Mouse (Mus musculus) CH12.LX (cell line): ENCODE measurements around the gene 2310030G06Rik. TPM values are rescaled to one million over a fixed set of nuclear protein-coding genes. Genes with fewer than 3 reads are reported as not detected.

Source experiments
- DNase-seq: peaks from one replicate; pipeline ENCODE4 v3.0.0-alpha.2; 2013; ENCODE audit errors: extremely low read depth
- H3K27ac ChIP-seq: 2 replicates; pipeline ENCODE4 v1.5.1; 2012; ENCODE audit warnings: low read depth, mild to moderate bottlenecking, control low read depth, moderate library complexity; ENCODE audit not compliant: insufficient read depth
- H3K27me3 ChIP-seq: replicated peaks from 2 replicates; pipeline ENCODE3; 2012; ENCODE audit warnings: inconsistent platforms
- H3K36me3 ChIP-seq, 2 experiments: replicated peaks in 1 of 2; 2 replicates each; pipeline versions ENCODE3 to v1.6.1; 2012; ENCODE audit warnings: inconsistent platforms in 1 of 2, low read length in 1 of 2, mild to moderate bottlenecking in 1 of 2, mixed read lengths in 1 of 2, moderate library complexity in 1 of 2; ENCODE audit not compliant: control insufficient read depth in 1 of 2, insufficient read depth in 1 of 2
- H3K4me1 ChIP-seq, 2 experiments: 2 replicates each; pipeline ENCODE4 v1.6.1; 2012; ENCODE audit warnings: inconsistent platforms in 1 of 2, moderate library complexity in 1 of 2; ENCODE audit not compliant: insufficient read depth in 2 of 2, control insufficient read depth in 1 of 2
- H3K4me2 ChIP-seq: 2 replicates; pipeline ENCODE4 v1.6.1; 2012; ENCODE audit warnings: low read depth, mild to moderate bottlenecking, control low read depth; ENCODE audit not compliant: poor library complexity, insufficient read depth, severe bottlenecking
- H3K4me3 ChIP-seq, 3 experiments: fragments of 150-350 bp in 1 of 3; sonication (generic) in 1 of 3; replicated peaks in 1 of 3; 2 replicates each; pipeline versions ENCODE3 to v1.5.1; 2011 to 2012; ENCODE audit warnings: low read depth in 2 of 3, low read length in 2 of 3, mild to moderate bottlenecking in 2 of 3, moderate library complexity in 2 of 3, control low read depth in 1 of 3, improper control_type of control experiment in 1 of 3, inconsistent platforms in 1 of 3, mixed read lengths in 1 of 3; ENCODE audit not compliant: poor library complexity in 1 of 3
- H3K79me2 ChIP-seq: replicated peaks from 2 replicates; pipeline ENCODE4 v1.6.1; 2012; ENCODE audit warnings: mild to moderate bottlenecking, moderate library complexity; ENCODE audit not compliant: control insufficient read depth, poor library complexity, insufficient read depth, severe bottlenecking; ENCODE audit errors: extremely low read depth
- H3K9ac ChIP-seq: 2 replicates; pipeline ENCODE4 v1.6.1; 2012; ENCODE audit warnings: low read depth, mild to moderate bottlenecking, control low read depth, moderate library complexity; ENCODE audit not compliant: insufficient read depth
- H3K9me3 ChIP-seq: replicated peaks from 2 replicates; pipeline ENCODE3; 2012; ENCODE audit warnings: low read length, inconsistent platforms, mixed read lengths
- BHLHE40 ChIP-seq: IDR thresholded peaks from 2 replicates; pipeline ENCODE4 v1.6.1; 2011; ENCODE audit warnings: mild to moderate bottlenecking, low read depth, low read length, improper control_type of control experiment
- CHD1 ChIP-seq: IDR thresholded peaks from 2 replicates; pipeline ENCODE4 v1.6.1; 2012; ENCODE audit warnings: low read depth, low read length, improper control_type of control experiment, inconsistent platforms
- CHD2 ChIP-seq: IDR thresholded peaks from 2 replicates; pipeline ENCODE4 v1.6.1; 2011; ENCODE audit warnings: low read length, improper control_type of control experiment
- CTCF ChIP-seq, 2 experiments: IDR thresholded peaks in 1 of 2; conservative IDR thresholded peaks in 1 of 2; 2 replicates each; pipeline ENCODE4 v1.5.1; 2011 to 2012; ENCODE audit warnings: low read depth in 2 of 2, low read length in 2 of 2, improper control_type of control experiment in 1 of 2, inconsistent platforms in 1 of 2, mild to moderate bottlenecking in 1 of 2, moderate library complexity in 1 of 2
- E2F4 ChIP-seq: IDR thresholded peaks from 2 replicates; pipeline ENCODE4 v1.6.1; 2011; ENCODE audit warnings: low read depth, low read length, improper control_type of control experiment; ENCODE audit not compliant: insufficient replicate concordance
- ELF1 ChIP-seq: IDR thresholded peaks from 2 replicates; pipeline ENCODE4 v1.6.1; 2014; ENCODE audit warnings: low read depth, mild to moderate bottlenecking, inconsistent platforms, low read length, improper control_type of control experiment
- EP300 ChIP-seq: IDR thresholded peaks from 2 replicates; pipeline ENCODE4 v1.6.1; 2011; ENCODE audit warnings: low read length, improper control_type of control experiment
- ETS1 ChIP-seq: conservative IDR thresholded peaks from 2 replicates; pipeline ENCODE4 v1.6.1; 2012; ENCODE audit warnings: low read depth, mild to moderate bottlenecking, inconsistent platforms, low read length, improper control_type of control experiment, moderate library complexity
- GABPA ChIP-seq: IDR thresholded peaks from 2 replicates; pipeline ENCODE4 v1.6.1; 2012; ENCODE audit warnings: low read depth, low read length, improper control_type of control experiment, inconsistent platforms; ENCODE audit not compliant: insufficient replicate concordance
- HCFC1 ChIP-seq: IDR thresholded peaks from 2 replicates; pipeline ENCODE4 v1.6.1; 2012; ENCODE audit warnings: low read depth, mild to moderate bottlenecking, inconsistent platforms, low read length, improper control_type of control experiment
- IRF4 ChIP-seq: IDR thresholded peaks from 2 replicates; pipeline ENCODE4 v1.6.1; 2014; ENCODE audit warnings: low read depth, mild to moderate bottlenecking, inconsistent platforms, low read length, improper control_type of control experiment
- JUN ChIP-seq: IDR thresholded peaks from 2 replicates; pipeline ENCODE4 v1.6.1; 2011; ENCODE audit warnings: low read depth, mild to moderate bottlenecking, low read length, improper control_type of control experiment, moderate library complexity; ENCODE audit not compliant: insufficient read depth
- JUND ChIP-seq: conservative IDR thresholded peaks from 2 replicates; pipeline ENCODE4 v1.6.1; 2011; ENCODE audit warnings: low read depth, low read length, improper control_type of control experiment
- KAT2A ChIP-seq: IDR thresholded peaks from 2 replicates; pipeline ENCODE4 v1.6.1; 2012; ENCODE audit warnings: low read length, improper control_type of control experiment, inconsistent platforms; ENCODE audit not compliant: insufficient replicate concordance
- MAFK ChIP-seq: IDR thresholded peaks from 2 replicates; pipeline ENCODE4 v1.6.1; 2011; ENCODE audit warnings: low read length, improper control_type of control experiment; ENCODE audit not compliant: insufficient replicate concordance
- MAX ChIP-seq: IDR thresholded peaks from 2 replicates; pipeline ENCODE4 v1.6.1; 2011; ENCODE audit warnings: low read length, improper control_type of control experiment
- MAZ ChIP-seq: IDR thresholded peaks from 2 replicates; pipeline ENCODE4 v1.6.1; 2012; ENCODE audit warnings: low read depth, mild to moderate bottlenecking, inconsistent platforms, low read length, improper control_type of control experiment, moderate library complexity
- MEF2A ChIP-seq: IDR thresholded peaks from 2 replicates; pipeline ENCODE4 v1.6.1; 2014; ENCODE audit warnings: low read depth, mild to moderate bottlenecking, inconsistent platforms, low read length, improper control_type of control experiment, borderline replicate concordance
- MXI1 ChIP-seq: IDR thresholded peaks from 2 replicates; pipeline ENCODE4 v1.6.1; 2011; ENCODE audit warnings: mild to moderate bottlenecking, low read depth, low read length, improper control_type of control experiment
- MYC ChIP-seq: IDR thresholded peaks from 2 replicates; pipeline ENCODE4 v1.6.1; 2011; ENCODE audit warnings: low read depth, mild to moderate bottlenecking, improper control_type of control experiment, low read length
- NELFE ChIP-seq: IDR thresholded peaks from 2 replicates; pipeline ENCODE4 v1.6.1; 2011; ENCODE audit warnings: low read depth, low read length, improper control_type of control experiment
- NRF1 ChIP-seq: IDR thresholded peaks from 2 replicates; pipeline ENCODE4 v1.6.1; 2014; ENCODE audit warnings: low read depth, mild to moderate bottlenecking, inconsistent platforms, low read length, improper control_type of control experiment, moderate library complexity
- PAX5 ChIP-seq: IDR thresholded peaks from 2 replicates; pipeline ENCODE4 v1.6.1; 2012; ENCODE audit warnings: low read length, inconsistent platforms, mixed read lengths
- POLR2A ChIP-seq: IDR thresholded peaks from 2 replicates; pipeline ENCODE4 v1.6.1; 2011; ENCODE audit warnings: low read depth, mild to moderate bottlenecking, improper control_type of control experiment, low read length
- RAD21 ChIP-seq: IDR thresholded peaks from 2 replicates; pipeline ENCODE4 v1.6.1; 2011; ENCODE audit warnings: low read depth, mild to moderate bottlenecking, low read length, improper control_type of control experiment, moderate library complexity
- RCOR1 ChIP-seq: conservative IDR thresholded peaks from 2 replicates; pipeline ENCODE4 v1.6.1; 2012; ENCODE audit warnings: low read depth, mild to moderate bottlenecking, inconsistent platforms, low read length, improper control_type of control experiment
- SIN3A ChIP-seq: IDR thresholded peaks from 2 replicates; pipeline ENCODE4 v1.6.1; 2012; ENCODE audit warnings: low read length, improper control_type of control experiment, inconsistent platforms
- SMC3 ChIP-seq: IDR thresholded peaks from 2 replicates; pipeline ENCODE4 v1.6.1; 2011; ENCODE audit warnings: low read depth, low read length, improper control_type of control experiment
- TBP ChIP-seq: conservative IDR thresholded peaks from 2 replicates; pipeline ENCODE4 v1.6.1; 2011; ENCODE audit warnings: low read depth, low read length, improper control_type of control experiment
- TCF12 ChIP-seq: IDR thresholded peaks from 2 replicates; pipeline ENCODE4 v1.6.1; 2014; ENCODE audit warnings: low read depth, mild to moderate bottlenecking, inconsistent platforms, low read length, improper control_type of control experiment
- UBTF ChIP-seq: IDR thresholded peaks from 2 replicates; pipeline ENCODE4 v1.6.1; 2012; ENCODE audit warnings: low read depth, mild to moderate bottlenecking, inconsistent platforms, low read length, improper control_type of control experiment, moderate library complexity
- USF1 ChIP-seq: IDR thresholded peaks from 2 replicates; pipeline ENCODE4 v1.6.1; 2014; ENCODE audit warnings: low read depth, mild to moderate bottlenecking, inconsistent platforms, low read length, improper control_type of control experiment
- USF2 ChIP-seq: conservative IDR thresholded peaks from 2 replicates; pipeline ENCODE4 v1.6.1; 2011; ENCODE audit warnings: low read depth, low read length, improper control_type of control experiment
- ZC3H11A ChIP-seq: IDR thresholded peaks from 2 replicates; pipeline ENCODE4 v1.6.1; 2012; ENCODE audit warnings: low read depth, mild to moderate bottlenecking, inconsistent platforms, low read length, improper control_type of control experiment
- ZKSCAN1 ChIP-seq: IDR thresholded peaks from 2 replicates; pipeline ENCODE4 v1.6.1; 2012; ENCODE audit warnings: low read depth, inconsistent platforms, low read length, improper control_type of control experiment, borderline replicate concordance
- ZMIZ1 ChIP-seq: IDR thresholded peaks from 2 replicates; pipeline ENCODE4 v1.6.1; 2012; ENCODE audit warnings: low read depth, mild to moderate bottlenecking, inconsistent platforms, low read length, improper control_type of control experiment
- ZNF384 ChIP-seq: IDR thresholded peaks from 2 replicates; pipeline ENCODE4 v1.6.1; 2012; ENCODE audit warnings: low read depth, low read length, improper control_type of control experiment, inconsistent platforms
- dilution Hi-C: fragments of 300-500 bp; cut with MboI; formaldehyde crosslinking; loops from 2 replicates; pipeline ENCODE4 v1.14.3; 2020; ENCODE audit warnings: low sequenced_read_pairs; ENCODE audit not compliant: extremely low pct_unique_long_range_greater_than_20kb, extremely low pct_ligation_motif_present
- in situ Hi-C: fragments of 300-500 bp; cut with MboI; formaldehyde crosslinking; loops from 3 replicates; pipeline ENCODE4 v1.14.3; 2019; ENCODE audit warnings: low sequenced_read_pairs, low pct_ligation_motif_present, low pct_unique_long_range_greater_than_20kb, mixed read lengths
- polyA plus RNA-seq: library from polyadenylated mRNA; unstranded; fragments of >175 nt; gene quantifications from 2 replicates; pipeline ENCODE4 v1.2.1, GENCODE M21; 2012; ENCODE audit warnings: low read depth; ENCODE audit not compliant: insufficient read length
- total RNA-seq, 2 experiments: library from RNA; depleted of rRNA; stranded (reverse); fragments of 300-350 nt in 1 of 2; fragments of >200 nt in 1 of 2; gene quantifications; 2 replicates each; pipeline ENCODE4 v1.2.3; 2012 to 2014

The 2310030G06Rik gene
- total and polyA plus RNA-seq, 3 experiments: not detected

GRCm38 (mm10) chr9:50768107-50769002 lies 22.0 kb upstream of the 2310030G06Rik start, which contains the start of gene Fdxacb1:
Fdxacb1 (plus strand) TSS chr9:50768236.
- DNase-seq: peak; percentile 97
- Histone ChIP-seq H3K4me3 (peak within 1 kb of the TSS; percentile 75 to 87 (median 86)), H3K27ac (peak within 1 kb of the TSS; percentile 38; the same call in 1 of the 2 replicates), H3K36me3 (peaks cover 8 to 33% of the 10 kb centered on the region in 2 experiments), H3K79me2 (peaks cover 6% of the 10 kb centered on the region; the same call in 1 of the 2 replicates), H3K9ac (peak within 1 kb of the TSS; percentile 91), H3K9me3 (no peaks in the 10 kb centered on the region), H3K4me1 (peaks cover 7 to 20% of the 10 kb centered on the region in 2 experiments; a peak in 2 of 4 replicates), H3K27me3 (no peaks in the 10 kb centered on the region), H3K4me2 (peak within 1 kb of the TSS; percentile 93)
- dilution Hi-C loops (no loop called here), in situ Hi-C loops (no loop called here)
- TF ChIP-seq CHD1 (no peak), POLR2A (peak; percentile 74), GABPA (peak; percentile 62; the same call in 1 of the 2 replicates), IRF4 (peak; percentile 71; the same call in 1 of the 2 replicates), EP300 (no peak), TCF12 (peak; percentile 74), CHD2 (peak; percentile 78), MXI1 (peak; percentile 84), RAD21 (no peak; the same call in none of the 2 replicates), UBTF (peak; percentile 63; the same call in 1 of the 2 replicates), MAX (peak; percentile 84), JUND (peak; percentile 44; the same call in 1 of the 2 replicates), USF2 (no peak), JUN (peak; percentile 17; the same call in 1 of the 2 replicates), ZKSCAN1 (no peak), ETS1 (0 out of 2 replicates have a peak, but pooled peaks have one; percentile 24), ELF1 (peak; percentile 85), MAFK (no peak), SIN3A (peak; percentile 99), MEF2A (peak; percentile 72; the same call in 1 of the 2 replicates), MYC (peak; percentile 89), ZC3H11A (no peak), HCFC1 (peak; percentile 94), SMC3 (peak; percentile 47), RCOR1 (no peak; the same call in 1 of the 2 replicates), MAZ (peak; percentile 100), ZNF384 (no peak), KAT2A (peak; percentile 84; the same call in 1 of the 2 replicates), TBP (0 out of 2 replicates have a peak, but pooled peaks have one; percentile 50), USF1 (no peak), E2F4 (0 out of 2 replicates have a peak, but pooled peaks have one; percentile 67), ZMIZ1 (0 out of 2 replicates have a peak, but pooled peaks have one; percentile 59), CTCF (conservative IDR thresholded peaks at IDR 0.05 in 1 of 2, IDR thresholded peaks at IDR 0.05 in 1 of 2; ENCODE audit: low read depth in 2 of 2, low read length in 2 of 2) (peak; percentile 31 to 76; a peak in 3 of 4 replicates), NELFE (no peak), PAX5 (no peak), BHLHE40 (peak; percentile 37; the same call in 1 of the 2 replicates), NRF1 (peak; percentile 79)
